Mouse (Mus musculus): ENCODE measurements around the gene Chaf1a. TPM values are rescaled to one million over a fixed set of nuclear protein-coding genes. Genes with fewer than 3 reads are reported as not detected.

Chaf1a gene
- polyA plus RNA-seq, 1 experiment from 2014 or later: 22.0 TPM

Other genes with a start within 250 kb of the Chaf1a start
- gene Zfp119a, start 161.5 kb upstream of the Chaf1a start, polyA plus RNA-seq (2016; fragmentation: Nextera tagmentation; extraction: Ambion mirVana): 6.3 and 7.4 TPM in 2 replicates
- gene Zfp959, start 148.3 kb upstream of the Chaf1a start, polyA plus RNA-seq (2016; fragmentation: Nextera tagmentation; extraction: Ambion mirVana): 7.3 and 8.0 TPM in 2 replicates
- gene Zfp119b, start 90.9 kb upstream of the Chaf1a start, polyA plus RNA-seq (2016; fragmentation: Nextera tagmentation; extraction: Ambion mirVana): 3.1 and 4.3 TPM in 2 replicates
- gene Ebi3, start 87.8 kb upstream of the Chaf1a start, polyA plus RNA-seq (2016; fragmentation: Nextera tagmentation; extraction: Ambion mirVana): 0.40 TPM in 1 of 2 replicates, not detected in the other
- gene Yju2, start 81.3 kb upstream of the Chaf1a start, polyA plus RNA-seq (2016; fragmentation: Nextera tagmentation; extraction: Ambion mirVana): 17.4 and 17.5 TPM in 2 replicates
- 7.2 and 9.2 TPM in 2 replicates for gene Shd, start 70.0 kb upstream of the Chaf1a start, polyA plus RNA-seq (2016; fragmentation: Nextera tagmentation; extraction: Ambion mirVana)
- gene Fsd1, start 53.9 kb upstream of the Chaf1a start, polyA plus RNA-seq (2016; fragmentation: Nextera tagmentation; extraction: Ambion mirVana): 5.2 and 5.6 TPM in 2 replicates
- gene Stap2, start 34.9 kb upstream of the Chaf1a start, polyA plus RNA-seq (2016; fragmentation: Nextera tagmentation; extraction: Ambion mirVana): 10.2 and 10.4 TPM in 2 replicates
- 75.4 and 78.7 TPM in 2 replicates for gene Mpnd, start 34.7 kb upstream of the Chaf1a start, polyA plus RNA-seq (2016; fragmentation: Nextera tagmentation; extraction: Ambion mirVana)
- gene Sh3gl1, start 3.8 kb upstream of the Chaf1a start, polyA plus RNA-seq (2016; fragmentation: Nextera tagmentation; extraction: Ambion mirVana): 93.2 and 96.6 TPM in 2 replicates
- gene Ubxn6, start 34.6 kb downstream of the Chaf1a start, polyA plus RNA-seq (2016; fragmentation: Nextera tagmentation; extraction: Ambion mirVana): 35.5 and 39.8 TPM in 2 replicates
- gene Hdgfl2, start 39.2 kb downstream of the Chaf1a start, polyA plus RNA-seq (2016; fragmentation: Nextera tagmentation; extraction: Ambion mirVana): 93.1 and 95.1 TPM in 2 replicates
- 0.05 and 0.12 TPM in 2 replicates for gene Plin4, start 69.4 kb downstream of the Chaf1a start, polyA plus RNA-seq (2016; fragmentation: Nextera tagmentation; extraction: Ambion mirVana)
- gene Plin5, start 77.2 kb downstream of the Chaf1a start, polyA plus RNA-seq (2016; fragmentation: Nextera tagmentation; extraction: Ambion mirVana): 0.09 and 0.17 TPM in 2 replicates
- 0.18 TPM in 1 of 2 replicates, not detected in the other for gene Lrg1, start 81.6 kb downstream of the Chaf1a start, polyA plus RNA-seq (2016; fragmentation: Nextera tagmentation; extraction: Ambion mirVana)
- 0.44 and 0.57 TPM in 2 replicates for gene Sema6b, start 99.9 kb downstream of the Chaf1a start, polyA plus RNA-seq (2016; fragmentation: Nextera tagmentation; extraction: Ambion mirVana)
- gene Tnfaip8l1, start 122.0 kb downstream of the Chaf1a start, polyA plus RNA-seq (2016; fragmentation: Nextera tagmentation; extraction: Ambion mirVana): 4.8 and 5.0 TPM in 2 replicates
- 72.9 and 73.2 TPM in 2 replicates for gene Mydgf, start 143.5 kb downstream of the Chaf1a start, polyA plus RNA-seq (2016; fragmentation: Nextera tagmentation; extraction: Ambion mirVana)
- gene Dpp9, start 178.5 kb downstream of the Chaf1a start, polyA plus RNA-seq (2016; fragmentation: Nextera tagmentation; extraction: Ambion mirVana): 27.8 and 28.4 TPM in 2 replicates
- gene Fem1a, start 216.4 kb downstream of the Chaf1a start, polyA plus RNA-seq (2016; fragmentation: Nextera tagmentation; extraction: Ambion mirVana): 19.5 and 19.9 TPM in 2 replicates
- 8.6 and 9.5 TPM in 2 replicates for gene Ticam1, start 236.3 kb downstream of the Chaf1a start, polyA plus RNA-seq (2016; fragmentation: Nextera tagmentation; extraction: Ambion mirVana)